Mouse (Mus musculus) heart, adult 2 months (tissue): ENCODE results near the gene Gcdh. TPM values are rescaled to one million over a fixed set of nuclear protein-coding genes. Genes with fewer than 3 reads are reported as not detected.

Experiments
- DNase-seq, 2 experiments: peaks; one replicate each; pipeline ENCODE4 v3.0.0; 2021
- H3K27ac ChIP-seq: fragments of 200-600 bp; 2 replicates; pipeline ENCODE4 v1.8.1; 2022
- H3K27me3 ChIP-seq: fragments of 200-500 bp; 2 replicates; pipeline ENCODE4 v1.6.1; 2012; ENCODE audit warnings: mild to moderate bottlenecking, low read length, inconsistent platforms, mixed read lengths; ENCODE audit not compliant: control insufficient read depth, insufficient read depth
- H3K36me3 ChIP-seq: fragments of 200-500 bp; 2 replicates; pipeline ENCODE4 v1.6.1; 2012; ENCODE audit warnings: low read length, inconsistent platforms; ENCODE audit not compliant: control insufficient read depth, insufficient read depth
- H3K4me1 ChIP-seq: fragments of 200-500 bp; 2 replicates; pipeline ENCODE4 v1.6.1; 2011; ENCODE audit warnings: low read length; ENCODE audit not compliant: control insufficient read depth, insufficient read depth
- H3K4me3 ChIP-seq: fragments of 200-600 bp; 2 replicates; pipeline ENCODE4 v1.8.1; 2022
- H3K79me2 ChIP-seq: fragments of 200-500 bp; replicated peaks from 2 replicates; pipeline ENCODE4 v1.6.1; 2012; ENCODE audit warnings: mild to moderate bottlenecking, inconsistent platforms, low read length, moderate library complexity, mixed read lengths; ENCODE audit not compliant: control insufficient read depth, insufficient read depth
- H3K9ac ChIP-seq: fragments of 200-500 bp; 2 replicates; pipeline ENCODE4 v1.6.1; 2012; ENCODE audit warnings: low read depth, mild to moderate bottlenecking, control low read depth, inconsistent platforms, low read length, mixed read lengths
- CTCF ChIP-seq: fragments of 200-600 bp; IDR thresholded peaks from 2 replicates; pipeline ENCODE4 v1.8.1; 2022; ENCODE audit warnings: antibody characterized with exemption, mild to moderate bottlenecking, moderate library complexity
- EP300 ChIP-seq: fragments of 200-500 bp; IDR thresholded peaks from 2 replicates; pipeline ENCODE4 v1.6.1; 2011; ENCODE audit warnings: low read depth, low read length, control low read depth; ENCODE audit not compliant: insufficient read depth
- POLR2A ChIP-seq: fragments of 200-500 bp; IDR thresholded peaks from 2 replicates; pipeline ENCODE4 v1.6.1; 2011; ENCODE audit warnings: mild to moderate bottlenecking, low read depth, low read length, control low read depth; ENCODE audit not compliant: insufficient read depth
- WGBS: fragments of 180-500 bp; shearing (Covaris S2); methylation state at CpG from one replicate; pipeline ENCODE4 v1.1.7; 2018; 5-methylcytosine and 5-hydroxymethylcytosine counted together
- intact Hi-C: fragments of 180-260 bp; cut with DNase I; formaldehyde crosslinking; loops from one replicate; pipeline ENCODE4 v1.15.1; 2025
- polyA plus RNA-seq: library from polyadenylated mRNA; depleted of rRNA; stranded (reverse); fragments of >200 nt; gene quantifications from 2 replicates; pipeline ENCODE4 v1.2.3, GENCODE M21; 2012
- total RNA-seq, 2 experiments: library from RNA; stranded (reverse); gene quantifications; 2 replicates each; pipeline ENCODE4 v1.2.3; 2021

The Gcdh gene
- total and polyA plus RNA-seq, 3 experiments: 71.5 to 148 (median 89.9) TPM

- Histone ChIP-seq H3K9ac (peak within 1 kb of the TSS; percentile 74), H3K4me1 (peaks cover 3% of the 10 kb centered on the region), H3K79me2 (no peaks in the 10 kb centered on the region), H3K4me3 (peak within 1 kb of the TSS; percentile 64), H3K36me3 (peaks cover 18% of the 10 kb centered on the region), H3K27me3 (no peaks in the 10 kb centered on the region), H3K27ac (peak within 1 kb of the TSS; percentile 79)
- intact Hi-C loops: no loop called here
- TF ChIP-seq EP300: peak; percentile 74; the same call in 1 of the 2 replicates
- peak; percentile 80 for TF ChIP-seq POLR2A
- no peak for TF ChIP-seq CTCF
- under 1% methylated on average over 55 of the region's 55 CpGs for WGBS
- peak; percentile 91 to 93 for DNase-seq
These were observed 53.3 kb downstream of the Gcdh start, which contains the start of gene Rad23a for GRCm38 (mm10) chr8:84840248-84840999. TSS of gene Rad23a (minus strand) at chr8:84840665.

DNA sequence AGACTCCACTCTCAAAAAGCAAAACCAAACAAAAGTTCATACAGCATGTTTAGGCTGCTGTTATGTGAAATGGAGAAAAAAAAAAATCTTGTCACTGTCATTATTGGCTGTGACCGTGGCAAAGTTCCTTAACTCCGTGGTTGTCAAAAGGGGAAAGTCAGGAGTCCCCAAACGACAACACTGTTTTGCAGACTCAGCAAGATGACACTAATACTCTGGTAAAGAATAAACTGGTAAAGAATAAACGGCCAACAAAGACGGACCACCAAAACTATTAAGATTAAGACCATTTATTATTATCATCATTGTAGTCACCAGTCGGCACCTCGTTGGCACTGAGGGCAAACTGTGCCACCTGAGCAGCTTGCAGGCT lies 53.9 kb downstream of the Gcdh start:
- peaks cover 12% of the 10 kb centered on the region for H3K36me3 ChIP-seq
- peaks cover 3% of the 10 kb centered on the region for H3K4me1 ChIP-seq
- no peaks in the 10 kb centered on the region for H3K27me3 ChIP-seq
- no peaks in the 10 kb centered on the region for H3K79me2 ChIP-seq
- TF ChIP-seq POLR2A (no peak), EP300 (no peak), CTCF (no peak)
- under 1% methylated on average over 7 of the region's 7 CpGs for whole genome bisulfite sequencing
- intact Hi-C loops: no loop called here
- H3K27ac ChIP-seq: peak overlapping the region; percentile 79
- peak overlapping the region; percentile 64 for H3K4me3 ChIP-seq
- H3K9ac ChIP-seq: peak overlapping the region; percentile 74
- no peak for DNase-seq

- H3K79me2 ChIP-seq: no peaks in the 10 kb centered on the region
- 75% methylated on average over 2 of the region's 2 CpGs for WGBS
- TF ChIP-seq CTCF (no peak), EP300 (no peak), POLR2A (no peak)
- H3K36me3 ChIP-seq: peaks cover 9% of the 10 kb centered on the region
- no peak overlapping the region for H3K9ac ChIP-seq
- no peaks in the 10 kb centered on the region for H3K27me3 ChIP-seq
- DNase-seq: no peak
- intact Hi-C loops: no loop called here
- H3K27ac ChIP-seq: no peak overlapping the region
- peak overlapping the region; percentile 64 for H3K4me3 ChIP-seq
- no peaks in the 10 kb centered on the region for H3K4me1 ChIP-seq
These were observed 54.3 kb downstream of the Gcdh start for GRCm38 (mm10) chr8:84839411-84839810.

DNA sequence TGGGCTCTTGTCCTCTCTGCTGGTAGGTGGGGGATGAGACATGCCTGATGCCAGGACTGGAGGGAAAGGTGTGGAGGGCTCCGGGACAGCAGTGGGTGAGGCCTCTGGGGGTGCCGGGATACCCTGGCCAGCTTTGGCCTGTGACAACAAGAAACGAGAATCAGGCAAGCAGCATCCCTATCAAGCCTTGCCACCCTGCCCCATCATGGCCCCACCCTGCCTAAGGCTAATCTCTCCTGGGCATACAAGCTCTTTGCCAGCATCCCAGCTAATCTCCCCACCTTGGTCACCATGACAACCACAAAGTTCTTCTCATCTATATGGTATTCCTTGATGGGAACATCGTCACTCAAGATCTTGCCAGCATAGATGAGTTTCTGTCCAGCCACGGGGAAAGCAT lies 55.2 kb downstream of the Gcdh start:
- TF ChIP-seq POLR2A (no peak), EP300 (no peak)

DNA sequence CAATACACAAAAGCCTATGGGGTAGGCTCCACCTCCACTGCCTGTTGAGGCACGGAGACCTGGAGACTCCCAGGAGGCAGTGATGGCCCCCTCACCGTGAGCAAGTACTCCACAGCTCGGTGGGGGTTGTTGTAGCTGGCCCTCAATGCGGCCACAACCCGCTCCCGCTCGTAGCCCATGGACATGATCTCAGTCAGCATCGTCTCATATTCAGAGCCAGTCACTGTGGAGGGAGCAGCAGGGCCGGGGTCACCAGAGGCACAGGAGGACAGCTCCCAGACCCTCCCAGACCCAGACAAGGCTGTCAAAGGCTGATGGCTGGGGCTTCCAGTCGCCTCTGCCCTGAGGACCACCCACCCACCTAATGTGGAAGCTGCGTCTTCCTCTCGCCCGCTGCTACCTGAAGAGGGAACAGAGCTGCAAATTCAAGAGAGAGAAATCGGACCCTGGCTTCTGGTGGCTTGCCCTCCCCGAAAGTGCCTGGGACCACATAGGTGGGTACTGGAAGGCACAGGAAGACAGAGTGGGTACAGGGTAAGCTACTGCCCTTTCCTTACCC lies 55.7 kb downstream of the Gcdh start:
- H3K4me3 ChIP-seq: no peak overlapping the region
- DNase-seq: no peak
- TF ChIP-seq POLR2A (no peak), CTCF (no peak), EP300 (no peak)
- no peaks in the 10 kb centered on the region for H3K27me3 ChIP-seq
- H3K79me2 ChIP-seq: no peaks in the 10 kb centered on the region
- peaks cover 3% of the 10 kb centered on the region; the same call in 1 of the 2 replicates for H3K36me3 ChIP-seq
- intact Hi-C loops: no loop called here
- WGBS: 89% methylated on average over 15 of the region's 15 CpGs
- no peak overlapping the region for H3K9ac ChIP-seq
- no peak overlapping the region for H3K27ac ChIP-seq
- H3K4me1 ChIP-seq: no peaks in the 10 kb centered on the region; the same call in 1 of the 2 replicates

More for the DNA sequence above, 55.2 kb downstream of the Gcdh start:
- no peaks in the 10 kb centered on the region for H3K27me3 ChIP-seq
- no peak overlapping the region for H3K27ac ChIP-seq
- H3K4me3 ChIP-seq: no peak overlapping the region
- no peaks in the 10 kb centered on the region for H3K79me2 ChIP-seq
- no peak overlapping the region for H3K9ac ChIP-seq
- 85% methylated on average over 5 of the region's 5 CpGs for WGBS
- intact Hi-C loops: no loop called here
- DNase-seq: no peak
- H3K4me1 ChIP-seq: no peaks in the 10 kb centered on the region
- peaks cover 3% of the 10 kb centered on the region; the same call in 1 of the 2 replicates for H3K36me3 ChIP-seq
